Mouse (Mus musculus): ENCODE results near the gene Blmh. TPM values are rescaled to one million over a fixed set of nuclear protein-coding genes. Genes with fewer than 3 reads are reported as not detected.
"Not testable (repeated sequence)": the region's sequence is repeated elsewhere in the genome, so short reads cannot be mapped to it uniquely, and the experiment has no call there.

The Blmh gene
- polyA plus RNA-seq, 1 experiment from 2014 or later: 112 TPM

GRCm38 (mm10) chr11:76917230-76917548 lies 7.4 kb upstream of the Blmh start:
- H3K27me3 ChIP-seq (replicated peaks): no peaks in the 10 kb centered on the region
- no peak overlapping the region for H3K4me3 ChIP-seq
- no peaks in the 10 kb centered on the region for H3K36me3 ChIP-seq
- peak overlapping the region; percentile 9; the same call in 1 of the 2 replicates for H3K4me2 ChIP-seq
- peaks cover 10% of the 10 kb centered on the region for H3K4me1 ChIP-seq (replicated peaks)
- ATAC-seq (ENCODE audit: insufficient number of reproducible peaks, low FRiP score): no peak
- no peak overlapping the region for H3K27ac ChIP-seq (ENCODE audit: poor library complexity, severe bottlenecking)
- H3K9me3 ChIP-seq (replicated peaks): no peaks in the 10 kb centered on the region
- H3K9ac ChIP-seq: no peak overlapping the region
- WGBS: 47% methylated on average over 3 of the region's 3 CpGs

GRCm38 (mm10) chr11:76920607-76921006 lies 4.0 kb upstream of the Blmh start:
- Histone ChIP-seq H3K4me1 (replicated peaks) (peaks cover 11% of the 10 kb centered on the region), H3K9me3 (replicated peaks) (no peaks in the 10 kb centered on the region), H3K4me2 (no peak overlapping the region), H3K36me3 (no peaks in the 10 kb centered on the region), H3K27ac (ENCODE audit: poor library complexity, severe bottlenecking) (no peak overlapping the region), H3K27me3 (replicated peaks) (no peaks in the 10 kb centered on the region), H3K4me3 (no peak overlapping the region), H3K9ac (no peak overlapping the region)
- WGBS: 47% methylated on average over 1 of the region's 1 CpGs
- ATAC-seq (ENCODE audit: insufficient number of reproducible peaks, low FRiP score): no peak

GRCm38 (mm10) chr11:76928586-76928985 lies 4.0 kb downstream of the Blmh start:
- Histone ChIP-seq H3K9me3 (replicated peaks) (peaks cover 14% of the 10 kb centered on the region), H3K4me1 (replicated peaks) (peaks cover 16% of the 10 kb centered on the region)
- ATAC-seq (ENCODE audit: insufficient number of reproducible peaks, low FRiP score); H3K9ac ChIP-seq; H3K4me2 ChIP-seq; H3K4me3 ChIP-seq; H3K27me3 ChIP-seq (replicated peaks); H3K27ac ChIP-seq (ENCODE audit: poor library complexity, severe bottlenecking); H3K36me3 ChIP-seq: not testable (repeated sequence)
- 85% methylated on average over 8 of the region's 8 CpGs for WGBS

- Histone ChIP-seq H3K27ac (ENCODE audit: poor library complexity, severe bottlenecking) (no peak overlapping the region), H3K9me3 (replicated peaks) (peaks cover 14% of the 10 kb centered on the region), H3K27me3 (replicated peaks) (no peaks in the 10 kb centered on the region), H3K4me2 (no peak overlapping the region), H3K36me3 (no peaks in the 10 kb centered on the region), H3K9ac (no peak overlapping the region), H3K4me1 (replicated peaks) (peaks cover 7% of the 10 kb centered on the region; the same call in 1 of the 2 replicates), H3K4me3 (no peak overlapping the region)
- ATAC-seq (ENCODE audit: insufficient number of reproducible peaks, low FRiP score): no peak
- 60% methylated on average over 3 of the region's 3 CpGs for WGBS
These were observed 8.6 kb downstream of the Blmh start for GRCm38 (mm10) chr11:76933209-76933608.

GRCm38 (mm10) chr11:76936578-76936977 lies 12.0 kb downstream of the Blmh start:
- no peak overlapping the region for H3K4me3 ChIP-seq
- H3K4me2 ChIP-seq: no peak overlapping the region
- 68% methylated on average over 5 of the region's 5 CpGs for WGBS
- no peak overlapping the region for H3K9ac ChIP-seq
- no peaks in the 10 kb centered on the region for H3K36me3 ChIP-seq
- H3K27me3 ChIP-seq (replicated peaks): no peaks in the 10 kb centered on the region
- no peaks in the 10 kb centered on the region for H3K4me1 ChIP-seq (replicated peaks)
- no peak for ATAC-seq (ENCODE audit: insufficient number of reproducible peaks, low FRiP score)
- no peak overlapping the region for H3K27ac ChIP-seq (ENCODE audit: poor library complexity, severe bottlenecking)
- H3K9me3 ChIP-seq (replicated peaks): peaks cover 8% of the 10 kb centered on the region

GRCm38 (mm10) chr11:76944839-76945238 lies 20.2 kb downstream of the Blmh start:
- Histone ChIP-seq H3K36me3 (peaks cover 12% of the 10 kb centered on the region), H3K4me2 (peak overlapping the region; percentile 89), H3K9ac (peak overlapping the region; percentile 87), H3K27me3 (replicated peaks) (no peaks in the 10 kb centered on the region), H3K4me1 (replicated peaks) (peaks cover 9% of the 10 kb centered on the region), H3K27ac (ENCODE audit: poor library complexity, severe bottlenecking) (peak overlapping the region; percentile 82), H3K9me3 (replicated peaks) (no peaks in the 10 kb centered on the region), H3K4me3 (peak overlapping the region; percentile 88)
- 64% methylated on average over 6 of the region's 6 CpGs for WGBS
- ATAC-seq (ENCODE audit: insufficient number of reproducible peaks, low FRiP score): no peak

- Histone ChIP-seq H3K27ac (ENCODE audit: poor library complexity, severe bottlenecking) (peak overlapping the region; percentile 82), H3K9me3 (replicated peaks) (no peaks in the 10 kb centered on the region), H3K4me1 (replicated peaks) (peaks cover 9% of the 10 kb centered on the region), H3K9ac (peak overlapping the region; percentile 87), H3K36me3 (peaks cover 14% of the 10 kb centered on the region), H3K4me2 (peak overlapping the region; percentile 89), H3K4me3 (peak overlapping the region; percentile 88), H3K27me3 (replicated peaks) (no peaks in the 10 kb centered on the region)
- WGBS: under 1% methylated on average over 55 of the region's 58 CpGs
- ATAC-seq (ENCODE audit: insufficient number of reproducible peaks, low FRiP score): peak; percentile 94
These were observed 21.0 kb downstream of the Blmh start for GRCm38 (mm10) chr11:76945386-76946202.

- Histone ChIP-seq H3K9ac (peak overlapping the region; percentile 87), H3K4me1 (replicated peaks) (peaks cover 9% of the 10 kb centered on the region), H3K27ac (ENCODE audit: poor library complexity, severe bottlenecking) (no peak overlapping the region), H3K36me3 (peaks cover 20% of the 10 kb centered on the region), H3K4me3 (peak overlapping the region; percentile 88), H3K9me3 (replicated peaks) (no peaks in the 10 kb centered on the region), H3K27me3 (replicated peaks) (no peaks in the 10 kb centered on the region), H3K4me2 (peak overlapping the region; percentile 89)
- 4% methylated on average over 8 of the region's 8 CpGs for WGBS
- ATAC-seq (ENCODE audit: insufficient number of reproducible peaks, low FRiP score): no peak
These were observed 21.6 kb downstream of the Blmh start for GRCm38 (mm10) chr11:76946203-76946585.

- H3K36me3 ChIP-seq: peaks cover 73% of the 10 kb centered on the region
- H3K4me3 ChIP-seq: no peak overlapping the region
- no peaks in the 10 kb centered on the region for H3K27me3 ChIP-seq (replicated peaks)
- 0 out of 2 replicates have a peak overlapping the region, but pooled peaks have one; percentile 11 for H3K27ac ChIP-seq (ENCODE audit: poor library complexity, severe bottlenecking)
- 67% methylated on average over 2 of the region's 2 CpGs for WGBS
- H3K9ac ChIP-seq: no peak overlapping the region
- peaks cover 3% of the 10 kb centered on the region; the same call in 1 of the 2 replicates for H3K4me1 ChIP-seq (replicated peaks)
- no peaks in the 10 kb centered on the region for H3K9me3 ChIP-seq (replicated peaks)
- no peak overlapping the region for H3K4me2 ChIP-seq
- no peak for ATAC-seq (ENCODE audit: insufficient number of reproducible peaks, low FRiP score)
These were observed 28.9 kb downstream of the Blmh start for GRCm38 (mm10) chr11:76953536-76953935.

- no peak overlapping the region for H3K9ac ChIP-seq
- H3K4me3 ChIP-seq: no peak overlapping the region
- H3K4me1 ChIP-seq (replicated peaks): no peaks in the 10 kb centered on the region
- H3K27ac ChIP-seq (ENCODE audit: poor library complexity, severe bottlenecking): no peak overlapping the region
- H3K36me3 ChIP-seq: peaks cover 79% of the 10 kb centered on the region
- ATAC-seq (ENCODE audit: insufficient number of reproducible peaks, low FRiP score): no peak
- 86% methylated on average over 3 of the region's 3 CpGs for WGBS
- no peaks in the 10 kb centered on the region for H3K9me3 ChIP-seq (replicated peaks)
- no peak overlapping the region for H3K4me2 ChIP-seq
- H3K27me3 ChIP-seq (replicated peaks): no peaks in the 10 kb centered on the region
These were observed 41.1 kb downstream of the Blmh start for GRCm38 (mm10) chr11:76965703-76966102.

GRCm38 (mm10) chr11:76970328-76970727 lies 45.7 kb downstream of the Blmh start:
- Histone ChIP-seq H3K9me3 (replicated peaks) (no peaks in the 10 kb centered on the region), H3K36me3 (peaks cover 82% of the 10 kb centered on the region), H3K4me2 (no peak overlapping the region), H3K4me3 (no peak overlapping the region), H3K27ac (ENCODE audit: poor library complexity, severe bottlenecking) (no peak overlapping the region), H3K4me1 (replicated peaks) (no peaks in the 10 kb centered on the region), H3K9ac (no peak overlapping the region), H3K27me3 (replicated peaks) (no peaks in the 10 kb centered on the region)
- no peak for ATAC-seq (ENCODE audit: insufficient number of reproducible peaks, low FRiP score)
- WGBS: 55% methylated on average over 2 of the region's 2 CpGs

Data from heart, embryonic 12.5 days (tissue).